Mouse (Mus musculus) lung, embryonic 15.5 days (tissue): ENCODE results near the gene Rp9. TPM values are rescaled to one million over a fixed set of nuclear protein-coding genes. Genes with fewer than 3 reads are reported as not detected.
A peak's percentile ranks its signal among the peaks of the same experiment; 100 is the strongest.

Experiments
- ATAC-seq: fragments of 200-750 bp; cut with Nextera tagmentation; 2 replicates; pipeline ENCODE4 v1.8.0; 2017; ENCODE audit warnings: moderate number of reproducible peaks, borderline replicate concordance; ENCODE audit not compliant: low FRiP score, low TSS enrichment; ENCODE audit errors: extremely low read depth
- H3K27ac ChIP-seq: fragments of 300-500 bp; sonication (generic); 2 replicates; pipeline ENCODE4 v1.5.1; 2015; ENCODE audit warnings: moderate library complexity, mild to moderate bottlenecking, inconsistent platforms
- H3K27me3 ChIP-seq: fragments of 300-500 bp; sonication (generic); 2 replicates; pipeline ENCODE4 v1.6.1; 2015; ENCODE audit warnings: inconsistent platforms
- H3K36me3 ChIP-seq: fragments of 300-500 bp; sonication (generic); 2 replicates; pipeline ENCODE4 v1.6.1; 2015; ENCODE audit warnings: inconsistent platforms
- H3K4me1 ChIP-seq: fragments of 300-500 bp; sonication (generic); 2 replicates; pipeline ENCODE4 v1.6.1; 2015; ENCODE audit warnings: inconsistent platforms
- H3K4me2 ChIP-seq: fragments of 300-500 bp; sonication (generic); 2 replicates; pipeline ENCODE4 v1.6.1; 2015; ENCODE audit warnings: inconsistent platforms, mild to moderate bottlenecking, moderate library complexity
- H3K4me3 ChIP-seq: fragments of 300-500 bp; sonication (generic); 2 replicates; pipeline ENCODE4 v1.5.1; 2015; ENCODE audit warnings: mild to moderate bottlenecking, inconsistent platforms
- H3K9ac ChIP-seq: fragments of 300-500 bp; sonication (generic); 2 replicates; pipeline ENCODE4 v1.6.1; 2015; ENCODE audit warnings: inconsistent platforms
- H3K9me3 ChIP-seq: fragments of 300-500 bp; sonication (generic); 2 replicates; pipeline ENCODE4 v1.6.1; 2016; ENCODE audit warnings: inconsistent platforms
- WGBS: fragments of 180-500 bp; shearing (Covaris S2); methylation state at CpG from one replicate; pipeline ENCODE4 v1.1.7; 2015; 5-methylcytosine and 5-hydroxymethylcytosine counted together
- polyA plus RNA-seq: library from polyadenylated mRNA; unstranded; fragments of >200 nt; fragmentation: Nextera tagmentation; extraction: Ambion mirVana; gene quantifications from 2 replicates; pipeline ENCODE4 v1.2.1, GENCODE M21; 2015

The Rp9 gene
- polyA plus RNA-seq, 1 experiment from 2014 or later = 68.8 TPM

DNA sequence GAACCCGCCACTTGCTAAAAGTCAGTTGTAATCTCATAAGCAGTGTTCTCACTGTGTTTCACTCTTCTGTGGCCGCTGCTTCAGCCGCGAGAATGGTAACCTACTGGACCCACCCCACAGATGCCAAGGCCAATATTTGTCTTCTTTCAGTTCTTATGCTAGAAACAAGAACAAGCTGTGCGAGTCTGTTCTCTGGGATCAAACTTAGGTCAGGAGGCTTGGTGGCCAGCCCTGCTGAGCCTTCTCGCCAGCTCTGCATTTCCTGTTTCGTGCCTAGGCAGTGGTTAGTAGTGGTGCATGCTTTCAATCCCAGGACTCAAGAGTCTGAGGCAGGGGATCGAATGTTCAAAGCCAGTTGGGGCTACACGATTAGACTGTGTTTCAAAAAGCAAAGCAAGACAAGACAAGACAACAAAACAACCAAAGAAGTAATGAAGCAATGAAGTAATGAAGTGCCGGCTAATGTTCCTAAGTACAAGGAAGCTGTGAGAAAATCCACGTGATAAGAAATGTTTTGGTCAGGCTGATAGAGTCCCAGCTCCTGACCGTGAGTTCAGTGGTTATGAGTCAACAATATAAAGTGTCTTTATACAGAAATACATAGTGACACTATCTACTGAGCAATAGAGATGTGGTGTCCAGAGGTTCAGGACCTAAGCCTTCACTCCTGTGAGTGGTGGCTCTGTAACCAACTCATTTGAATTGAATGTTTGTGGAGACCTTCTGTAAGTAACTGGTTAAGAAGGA is 15.2 kb upstream of the Rp9 start:
- WGBS = 68% methylated on average over 12 of the region's 12 CpGs
- Histone ChIP-seq H3K4me1 (no peaks in the 10 kb centered on the region), H3K4me2 (no peak overlapping the region), H3K36me3 (no peaks in the 10 kb centered on the region), H3K4me3 (no peak overlapping the region), H3K9me3 (no peaks in the 10 kb centered on the region), H3K27ac (no peak overlapping the region), H3K27me3 (no peaks in the 10 kb centered on the region), H3K9ac (no peak overlapping the region)
- ATAC-seq = no peak

DNA sequence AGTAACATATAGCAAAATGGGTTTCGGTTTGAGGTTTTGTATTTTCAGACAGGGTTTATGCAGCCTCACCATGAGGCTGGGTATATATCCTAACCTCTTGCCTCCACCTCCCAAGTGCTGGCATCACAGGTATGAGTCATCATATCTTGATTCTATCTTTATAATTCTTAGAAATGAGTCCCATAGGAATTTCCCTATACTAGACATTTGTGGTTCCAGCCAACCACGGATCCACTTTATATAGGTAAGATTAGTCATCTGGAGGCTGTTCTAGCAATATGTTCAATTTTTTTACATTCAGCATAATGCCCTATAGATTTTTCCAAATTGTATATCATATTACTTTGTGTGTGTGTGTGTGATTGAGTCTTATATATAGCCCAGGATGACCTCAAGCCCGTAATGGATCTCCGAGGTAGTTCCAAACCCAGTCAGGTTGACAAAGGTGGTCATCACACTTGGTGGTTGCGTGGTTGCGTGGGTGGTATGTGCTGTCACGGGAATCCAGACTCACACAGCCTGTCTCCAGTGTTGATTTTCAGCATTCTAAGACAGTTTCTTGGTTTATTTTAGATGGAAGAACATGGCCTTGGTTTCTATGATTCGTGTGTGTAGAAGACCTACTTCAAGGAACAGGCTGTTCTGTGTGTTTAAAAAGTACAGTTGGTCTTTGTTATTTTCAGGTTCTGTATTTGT is 14.5 kb upstream of the Rp9 start:
- no peaks in the 10 kb centered on the region for H3K27me3 ChIP-seq
- H3K4me1 ChIP-seq = no peaks in the 10 kb centered on the region
- H3K9ac ChIP-seq = no peak overlapping the region
- H3K27ac ChIP-seq = no peak overlapping the region
- no peak overlapping the region for H3K4me2 ChIP-seq
- WGBS = 89% methylated on average over 8 of the region's 8 CpGs
- H3K36me3 ChIP-seq = no peaks in the 10 kb centered on the region
- H3K4me3 ChIP-seq = no peak overlapping the region
- no peak for ATAC-seq
- H3K9me3 ChIP-seq = no peaks in the 10 kb centered on the region

DNA sequence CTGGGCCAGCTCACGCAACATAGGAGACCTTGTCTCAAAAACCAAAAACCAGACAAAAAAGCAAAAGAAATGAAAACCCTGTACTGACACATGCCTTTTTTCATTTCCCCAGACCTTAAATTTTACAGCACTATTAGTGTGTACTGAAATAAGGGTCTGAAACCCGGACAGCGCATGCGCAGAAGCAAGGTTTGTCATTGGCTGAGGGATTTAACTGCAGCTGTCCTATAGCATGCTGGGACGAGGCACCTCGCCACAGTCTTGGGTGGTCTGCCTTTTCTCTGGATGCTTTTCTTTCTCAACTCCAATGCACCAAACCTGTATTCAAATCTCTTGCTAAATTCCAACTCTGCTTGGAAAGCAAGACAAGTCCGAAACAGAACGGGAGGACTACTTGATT is 9.4 kb upstream of the Rp9 start:
- ATAC-seq = no peak
- 91% methylated on average over 8 of the region's 8 CpGs for WGBS
- no peak overlapping the region for H3K4me2 ChIP-seq
- H3K27me3 ChIP-seq = no peaks in the 10 kb centered on the region
- H3K27ac ChIP-seq = no peak overlapping the region
- H3K4me3 ChIP-seq = no peak overlapping the region
- no peaks in the 10 kb centered on the region for H3K36me3 ChIP-seq
- H3K4me1 ChIP-seq = peaks cover 3% of the 10 kb centered on the region
- no peak overlapping the region for H3K9ac ChIP-seq
- H3K9me3 ChIP-seq = no peaks in the 10 kb centered on the region

DNA sequence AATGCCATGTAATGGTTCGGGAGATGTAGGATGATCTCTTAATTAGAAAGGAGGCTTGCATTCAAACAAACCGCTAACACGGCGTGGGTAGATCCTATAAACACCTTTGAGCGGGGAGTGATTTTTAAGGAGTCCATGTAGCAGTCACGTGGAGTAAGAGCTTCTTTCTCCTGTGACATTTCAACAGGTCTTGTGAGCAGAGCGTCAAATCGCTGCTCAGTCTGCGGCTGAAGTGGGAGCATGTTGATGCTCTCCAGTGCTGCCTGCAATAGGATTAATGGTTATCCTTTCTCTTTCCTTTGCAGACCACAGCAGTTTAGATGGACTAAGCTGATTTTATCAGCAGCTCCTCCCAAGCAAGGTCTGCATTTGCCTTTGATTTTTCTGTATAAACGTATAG is 6.7 kb upstream of the Rp9 start:
- no peak overlapping the region for H3K27ac ChIP-seq
- no peaks in the 10 kb centered on the region for H3K27me3 ChIP-seq
- H3K36me3 ChIP-seq = no peaks in the 10 kb centered on the region
- WGBS = 4% methylated on average over 10 of the region's 10 CpGs
- H3K4me2 ChIP-seq = peak overlapping the region; percentile 79
- H3K4me3 ChIP-seq = peak overlapping the region; percentile 57
- peak; percentile 1; the same call in 1 of the 2 replicates for ATAC-seq
- H3K9ac ChIP-seq = peak overlapping the region; percentile 56
- H3K9me3 ChIP-seq = no peaks in the 10 kb centered on the region
- peaks cover 3% of the 10 kb centered on the region for H3K4me1 ChIP-seq

DNA sequence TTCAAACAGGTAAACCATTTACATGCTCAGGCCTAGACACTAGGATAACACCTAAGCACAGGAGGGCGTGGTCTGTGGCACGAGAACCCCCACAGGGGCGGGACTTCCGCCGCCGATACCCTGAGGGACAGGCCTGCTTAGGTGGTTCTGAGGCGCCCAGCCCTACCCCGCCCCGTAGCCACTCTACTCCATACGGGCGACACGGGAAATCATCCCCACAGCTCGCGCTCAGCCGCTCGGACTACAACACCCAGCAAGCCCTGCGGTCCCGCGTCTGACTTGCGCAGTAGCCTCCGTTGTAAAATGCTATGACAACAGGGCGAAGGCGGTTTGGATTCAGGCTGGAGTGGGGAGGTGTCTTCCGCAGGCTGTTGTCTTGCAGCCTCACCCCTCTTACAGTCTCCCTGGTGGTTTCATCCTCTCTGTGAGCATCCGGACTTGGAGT is 5.9 kb upstream of the Rp9 start, which contains the start of gene Bbs9:
TSS of gene Bbs9 (plus strand) at position 292 of the 445 bp plus-strand sequence.
- no peaks in the 10 kb centered on the region for H3K27me3 ChIP-seq
- peak within 1 kb of the TSS; percentile 57 for H3K4me3 ChIP-seq
- no peaks in the 10 kb centered on the region for H3K36me3 ChIP-seq
- ATAC-seq = peak; percentile 99
- whole genome bisulfite sequencing = under 1% methylated on average over 25 of the region's 25 CpGs
- no peaks in the 10 kb centered on the region for H3K9me3 ChIP-seq
- H3K9ac ChIP-seq = peak within 1 kb of the TSS; percentile 56
- peak within 1 kb of the TSS; percentile 79 for H3K4me2 ChIP-seq
- H3K27ac ChIP-seq = peak within 1 kb of the TSS; percentile 52; the same call in 1 of the 2 replicates
- peaks cover 3% of the 10 kb centered on the region for H3K4me1 ChIP-seq

DNA sequence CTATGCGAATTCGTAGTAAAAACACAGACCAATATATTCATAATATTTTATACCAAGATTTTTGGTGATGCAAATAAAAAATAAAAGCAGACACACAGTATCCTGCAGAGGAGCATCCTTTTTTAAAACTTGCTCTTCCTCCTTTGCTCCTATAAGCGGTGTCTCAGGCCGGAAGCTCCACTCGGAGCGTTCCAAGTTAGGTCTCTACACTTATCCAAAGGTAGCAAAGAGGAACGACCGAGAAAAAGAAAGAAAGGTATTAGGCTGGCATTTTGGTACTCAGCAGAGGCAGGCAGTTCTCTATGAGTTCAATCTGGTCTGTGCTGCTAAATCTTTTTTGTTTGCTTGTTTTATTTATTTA is 664 bp downstream of the Rp9 start:
- peak overlapping the region; percentile 65; the same call in 1 of the 2 replicates for H3K4me2 ChIP-seq
- WGBS = 73% methylated on average over 8 of the region's 8 CpGs

DNA sequence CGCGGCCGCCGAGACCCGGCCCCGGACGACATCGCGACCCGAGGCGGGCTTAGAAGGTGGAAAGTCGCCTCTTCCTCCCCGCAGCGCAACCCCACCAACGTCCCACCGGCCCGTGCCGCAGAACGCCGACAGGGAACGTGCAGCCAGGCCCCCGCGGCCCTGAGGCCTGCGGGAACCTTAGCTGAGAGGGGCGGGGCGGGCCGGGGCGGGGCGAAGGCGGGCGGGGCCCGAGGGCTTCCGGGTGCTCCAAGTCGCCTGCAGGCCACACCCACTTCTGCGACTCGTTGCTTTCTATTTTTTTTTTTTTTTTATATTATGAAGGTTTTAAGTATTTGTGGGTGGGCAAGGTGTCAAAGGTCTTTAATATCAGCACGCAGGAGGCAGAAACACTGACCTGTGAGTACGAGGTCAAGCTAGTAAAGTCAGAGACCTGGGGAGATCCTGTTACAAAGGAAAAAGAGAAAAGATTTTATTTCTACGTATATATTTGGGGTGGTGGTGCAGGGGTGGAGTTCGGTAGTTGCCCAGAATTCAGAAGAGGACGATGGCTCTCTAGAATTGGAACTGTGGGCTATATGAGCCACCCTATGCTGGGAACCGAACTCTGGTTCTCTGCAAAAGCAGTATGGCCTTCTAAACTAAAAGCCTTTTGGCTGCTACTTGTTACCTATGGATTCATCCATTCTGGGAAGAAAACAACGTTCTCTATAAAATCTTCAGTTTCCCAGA is 1.2 kb downstream of the Rp9 start:
- WGBS = 3% methylated on average over 43 of the region's 43 CpGs
- H3K36me3 ChIP-seq = peaks cover 6% of the 10 kb centered on the region; the same call in 1 of the 2 replicates
- H3K27me3 ChIP-seq = no peaks in the 10 kb centered on the region
- H3K4me3 ChIP-seq = peak overlapping the region; percentile 88
- ATAC-seq = peak; percentile 91
- H3K9ac ChIP-seq = peak overlapping the region; percentile 90
- H3K27ac ChIP-seq = peak overlapping the region; percentile 92
- no peaks in the 10 kb centered on the region for H3K9me3 ChIP-seq
- H3K4me2 ChIP-seq = peak overlapping the region; percentile 65
- peaks cover 6% of the 10 kb centered on the region; the same call in 1 of the 2 replicates for H3K4me1 ChIP-seq

More for the DNA sequence above, 664 bp downstream of the Rp9 start:
- no peak for ATAC-seq
- H3K27me3 ChIP-seq = no peaks in the 10 kb centered on the region
- peaks cover 6% of the 10 kb centered on the region; the same call in 1 of the 2 replicates for H3K36me3 ChIP-seq
- H3K4me1 ChIP-seq = peaks cover 6% of the 10 kb centered on the region; the same call in 1 of the 2 replicates
- H3K9ac ChIP-seq = no peak overlapping the region
- no peaks in the 10 kb centered on the region for H3K9me3 ChIP-seq
- H3K4me3 ChIP-seq = no peak overlapping the region
- H3K27ac ChIP-seq = no peak overlapping the region

DNA sequence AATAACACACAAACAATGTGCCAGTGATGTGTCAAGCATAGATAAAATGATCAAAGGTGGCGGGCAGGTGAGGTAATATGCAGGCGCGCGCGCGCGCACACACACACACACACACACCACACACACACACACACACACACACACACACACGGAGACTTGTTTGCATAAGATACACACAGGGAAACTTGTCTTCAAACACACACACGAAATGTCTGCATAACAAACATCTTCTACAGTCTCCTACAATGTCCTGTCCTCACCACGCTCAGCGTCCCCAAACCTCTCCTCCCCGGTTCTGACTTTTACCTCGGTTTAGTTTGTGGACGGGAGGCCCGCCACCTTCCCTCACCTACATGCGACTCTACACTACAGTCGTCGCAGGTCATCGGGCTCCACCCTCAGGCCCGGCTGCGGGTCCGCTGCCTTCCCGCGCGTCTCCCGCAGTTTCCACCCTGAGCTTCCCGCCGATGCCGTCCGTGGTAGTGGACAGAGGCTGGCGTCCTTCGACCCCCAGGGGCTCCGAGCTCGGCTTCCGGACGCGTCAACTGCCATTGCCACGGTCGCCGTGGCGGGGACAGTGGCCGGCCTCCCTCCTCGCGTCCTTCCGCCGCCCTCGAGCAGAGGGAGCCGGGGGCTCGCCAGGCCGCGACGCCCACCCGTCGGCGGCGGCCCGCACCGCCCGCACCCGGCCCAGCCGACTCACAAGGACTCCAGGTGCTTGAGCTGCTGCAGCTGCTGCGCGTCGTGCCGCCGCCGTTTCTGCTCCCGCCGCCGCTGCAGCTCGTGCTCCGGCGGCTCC is 2.0 kb downstream of the Rp9 start:
- peaks cover 6% of the 10 kb centered on the region; the same call in 1 of the 2 replicates for H3K36me3 ChIP-seq
- H3K27ac ChIP-seq = peak overlapping the region; percentile 92
- peaks cover 6% of the 10 kb centered on the region; the same call in 1 of the 2 replicates for H3K4me1 ChIP-seq
- WGBS = 1% methylated on average over 66 of the region's 73 CpGs
- H3K4me3 ChIP-seq = peak overlapping the region; percentile 88
- H3K9ac ChIP-seq = peak overlapping the region; percentile 90
- ATAC-seq = peak; percentile 76
- peak overlapping the region; percentile 65 for H3K4me2 ChIP-seq
- H3K27me3 ChIP-seq = no peaks in the 10 kb centered on the region
- H3K9me3 ChIP-seq = no peaks in the 10 kb centered on the region

DNA sequence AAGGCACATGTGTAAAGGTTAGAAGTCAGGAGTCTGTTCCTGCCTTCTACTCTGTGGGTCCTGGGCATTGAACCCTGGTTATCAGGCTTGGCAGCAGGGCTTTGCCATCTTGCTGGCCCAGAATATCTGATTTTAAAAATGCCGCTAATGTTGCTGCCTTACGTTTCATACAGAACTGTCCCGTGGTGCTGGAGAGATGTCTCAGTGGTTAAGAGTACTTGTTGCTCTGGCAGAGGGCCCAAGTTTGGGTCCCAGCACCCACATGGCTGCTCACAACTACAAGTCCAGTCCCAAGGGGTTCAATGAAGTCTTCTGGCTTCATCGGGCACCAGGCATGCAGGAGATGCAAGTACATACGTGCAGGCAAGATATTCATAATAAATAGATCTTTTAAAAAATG is 3.3 kb downstream of the Rp9 start:
- H3K4me1 ChIP-seq = peaks cover 6% of the 10 kb centered on the region; the same call in 1 of the 2 replicates
- no peak for ATAC-seq

DNA sequence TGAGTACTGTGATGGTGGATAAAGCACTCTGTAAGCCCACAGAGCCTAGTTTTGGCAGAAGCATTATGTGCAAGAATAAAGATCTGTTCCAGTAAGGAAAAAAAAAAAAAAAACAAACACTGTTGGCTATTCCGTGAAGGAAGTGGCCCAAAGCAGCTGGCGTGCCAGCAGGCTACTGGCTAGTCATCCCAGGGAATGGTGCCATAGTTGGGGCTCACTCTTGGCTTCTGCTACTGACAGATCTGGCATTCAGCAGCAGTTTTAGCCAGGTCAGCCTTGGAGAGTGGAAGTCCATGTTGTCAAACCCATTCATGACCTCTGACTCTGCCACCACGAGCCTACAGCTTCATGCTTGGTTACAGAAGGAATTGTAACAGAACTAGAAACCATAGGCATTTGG is 7.6 kb downstream of the Rp9 start:
- no peaks in the 10 kb centered on the region for H3K27me3 ChIP-seq
- 86% methylated on average over 3 of the region's 3 CpGs for WGBS
- H3K4me2 ChIP-seq = no peak overlapping the region
- no peaks in the 10 kb centered on the region for H3K4me1 ChIP-seq
- H3K9me3 ChIP-seq = no peaks in the 10 kb centered on the region
- H3K9ac ChIP-seq = no peak overlapping the region
- peaks cover 19% of the 10 kb centered on the region for H3K36me3 ChIP-seq
- ATAC-seq = no peak
- no peak overlapping the region for H3K4me3 ChIP-seq
- H3K27ac ChIP-seq = no peak overlapping the region

More for the DNA sequence above, 3.3 kb downstream of the Rp9 start:
- Histone ChIP-seq H3K36me3 (peaks cover 6% of the 10 kb centered on the region; the same call in 1 of the 2 replicates), H3K27ac (no peak overlapping the region), H3K9me3 (no peaks in the 10 kb centered on the region), H3K4me3 (no peak overlapping the region), H3K9ac (no peak overlapping the region), H3K4me2 (no peak overlapping the region), H3K27me3 (no peaks in the 10 kb centered on the region)
- WGBS = 94% methylated on average over 5 of the region's 5 CpGs
